Mouse (Mus musculus): Measurements from ENCODE around the gene Ttc28.

- TF ChIP-seq GATA1 (IDR thresholded peaks at IDR 0.05; ENCODE audit: low read length) (no peak), TAL1 (IDR thresholded peaks at IDR 0.05; ENCODE audit: low read length) (no peak)
These were observed 206.2 kb downstream of the Ttc28 start for GRCm38 (mm10) chr5:111085849-111086248.

All from erythroblast, embryonic 14.5 days (primary cell).